Mouse (Mus musculus): ENCODE data around the gene Tuba4a.

- TF ChIP-seq GATA1 (IDR thresholded peaks at IDR 0.05; ENCODE audit: borderline replicate concordance, low read length): no peak
- no peak for TF ChIP-seq FLI1 (IDR thresholded peaks at IDR 0.05; ENCODE audit: low read length)
Measured at GRCm38 (mm10) chr1:75192452-75192851, 27.2 kb downstream of the Tuba4a start.
